Mouse (Mus musculus) midbrain, postnatal 0 days (tissue): ENCODE measurements at regions not wholly inside any gene's neighbourhood (a gene's known extent, or its start where the extent isn't known, plus 50 kb on each side); places are given as distances from the start of the nearest gene placed in this dataset.

ENCODE experiments used
- ATAC-seq: fragments of 200-750 bp; cut with Nextera tagmentation; 2 replicates; pipeline ENCODE4 v1.8.0; 2017; ENCODE audit warnings: moderate number of reproducible peaks, mild to moderate bottlenecking, moderate TSS enrichment, moderate library complexity; ENCODE audit not compliant: low FRiP score
- DNase-seq: peaks from one replicate; pipeline ENCODE4 v3.0.0-alpha.2; 2015; ENCODE audit warnings: low spot score
- H3K27ac ChIP-seq: fragments of 300-500 bp; sonication (generic); 2 replicates; pipeline ENCODE4 v1.5.1; 2014; ENCODE audit warnings: low read depth, mild to moderate bottlenecking, low read length, mixed read lengths
- H3K27me3 ChIP-seq: fragments of 300-500 bp; sonication (generic); 2 replicates; pipeline ENCODE4 v1.6.1; 2014; ENCODE audit warnings: low read length, control low read depth, mixed read lengths; ENCODE audit not compliant: insufficient read depth
- H3K36me3 ChIP-seq: fragments of 300-500 bp; sonication (generic); 2 replicates; pipeline ENCODE4 v1.6.1; 2014; ENCODE audit warnings: low read length, control low read depth, mixed read lengths; ENCODE audit not compliant: insufficient read depth
- H3K4me1 ChIP-seq: fragments of 300-500 bp; sonication (generic); 2 replicates; pipeline ENCODE4 v1.6.1; 2014; ENCODE audit warnings: mild to moderate bottlenecking, control low read depth, antibody characterized with exemption, low read length, mixed read lengths; ENCODE audit not compliant: insufficient read depth
- H3K4me2 ChIP-seq: fragments of 300-500 bp; sonication (generic); 2 replicates; pipeline ENCODE4 v1.6.1; 2014; ENCODE audit warnings: low read depth, mild to moderate bottlenecking, low read length, mixed read lengths; ENCODE audit not compliant: poor library complexity, severe bottlenecking
- H3K4me3 ChIP-seq: fragments of 300-500 bp; sonication (generic); 2 replicates; pipeline ENCODE4 v1.5.1; 2014; ENCODE audit warnings: low read depth, mild to moderate bottlenecking, low read length, moderate library complexity
- H3K9ac ChIP-seq: fragments of 300-500 bp; sonication (generic); replicated peaks from 2 replicates; pipeline ENCODE4 v1.6.1; 2014; ENCODE audit warnings: mild to moderate bottlenecking, low read length, moderate library complexity, mixed read lengths; ENCODE audit not compliant: poor library complexity, severe bottlenecking
- H3K9me3 ChIP-seq: fragments of 300-500 bp; sonication (generic); 2 replicates; pipeline ENCODE4 v1.6.1; 2016; ENCODE audit warnings: low read length, control low read depth
- CTCF ChIP-seq: IDR thresholded peaks from 2 replicates; pipeline ENCODE4 v1.5.1; 2016; ENCODE audit warnings: antibody characterized with exemption, mild to moderate bottlenecking
- WGBS: fragments of 180-500 bp; shearing (Covaris S2); extraction: QIAGEN DNeasy Blood & Tissue Kit; methylation state at CpG from one replicate; pipeline ENCODE4 v1.1.7; 2014; 5-methylcytosine and 5-hydroxymethylcytosine counted together

DNA sequence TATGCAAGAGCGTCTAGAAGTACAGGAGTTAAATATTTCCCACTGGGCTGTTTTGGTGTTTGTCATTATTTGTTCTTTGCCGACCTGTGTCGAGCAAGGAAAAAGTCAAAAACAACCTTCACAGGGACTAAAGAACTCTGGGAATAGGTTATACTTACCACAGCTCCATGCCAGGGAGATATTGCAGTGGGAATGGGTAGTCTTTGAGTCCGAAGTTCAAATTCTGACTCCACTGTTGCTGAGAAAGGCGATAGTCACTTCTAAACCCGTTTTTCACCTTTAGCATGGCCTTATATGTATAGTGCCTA is 116.8 kb upstream of the Maf start:
- Histone ChIP-seq H3K36me3 (no peaks in the 10 kb centered on the region), H3K4me1 (no peaks in the 10 kb centered on the region), H3K4me2 (no peak overlapping the region), H3K9me3 (no peaks in the 10 kb centered on the region), H3K4me3 (no peak overlapping the region), H3K27me3 (no peaks in the 10 kb centered on the region), H3K9ac (no peak overlapping the region), H3K27ac (no peak overlapping the region)
- 91% methylated on average over 6 of the region's 6 CpGs for WGBS
- no peak for TF ChIP-seq CTCF
- ATAC-seq (no peak), DNase-seq (no peak)

GRCm38 (mm10) chr8:115823673-115824477 is 116.3 kb upstream of the Maf start:
- H3K9me3 ChIP-seq: no peaks in the 10 kb centered on the region
- H3K4me1 ChIP-seq: no peaks in the 10 kb centered on the region
- no peak overlapping the region for H3K9ac ChIP-seq
- H3K4me3 ChIP-seq: no peak overlapping the region
- TF ChIP-seq CTCF: no peak
- no peaks in the 10 kb centered on the region for H3K27me3 ChIP-seq
- no peak overlapping the region for H3K27ac ChIP-seq
- ATAC-seq (no peak), DNase-seq (no peak)
- H3K36me3 ChIP-seq: no peaks in the 10 kb centered on the region
- 84% methylated on average over 8 of the region's 8 CpGs for WGBS
- H3K4me2 ChIP-seq: no peak overlapping the region

GRCm38 (mm10) chr8:115813426-115813825 is 105.8 kb upstream of the Maf start:
- Histone ChIP-seq H3K36me3 (no peaks in the 10 kb centered on the region), H3K4me2 (no peak overlapping the region), H3K27ac (no peak overlapping the region), H3K4me3 (no peak overlapping the region), H3K9me3 (no peaks in the 10 kb centered on the region), H3K9ac (no peak overlapping the region), H3K27me3 (no peaks in the 10 kb centered on the region), H3K4me1 (no peaks in the 10 kb centered on the region)
- WGBS: 56% methylated on average over 4 of the region's 4 CpGs
- DNase-seq (no peak), ATAC-seq (no peak)
- TF ChIP-seq CTCF: no peak

- Histone ChIP-seq H3K9me3 (no peaks in the 10 kb centered on the region), H3K9ac (no peak overlapping the region), H3K4me2 (no peak overlapping the region), H3K27ac (no peak overlapping the region), H3K4me3 (no peak overlapping the region), H3K27me3 (no peaks in the 10 kb centered on the region), H3K36me3 (no peaks in the 10 kb centered on the region), H3K4me1 (no peaks in the 10 kb centered on the region)
- TF ChIP-seq CTCF: no peak
- DNase-seq: peak; percentile 8
- no peak for ATAC-seq
- WGBS: 41% methylated on average over 9 of the region's 9 CpGs
Observed at GRCm38 (mm10) chr8:115806579-115806978, 99.0 kb upstream of the Maf start.

DNA sequence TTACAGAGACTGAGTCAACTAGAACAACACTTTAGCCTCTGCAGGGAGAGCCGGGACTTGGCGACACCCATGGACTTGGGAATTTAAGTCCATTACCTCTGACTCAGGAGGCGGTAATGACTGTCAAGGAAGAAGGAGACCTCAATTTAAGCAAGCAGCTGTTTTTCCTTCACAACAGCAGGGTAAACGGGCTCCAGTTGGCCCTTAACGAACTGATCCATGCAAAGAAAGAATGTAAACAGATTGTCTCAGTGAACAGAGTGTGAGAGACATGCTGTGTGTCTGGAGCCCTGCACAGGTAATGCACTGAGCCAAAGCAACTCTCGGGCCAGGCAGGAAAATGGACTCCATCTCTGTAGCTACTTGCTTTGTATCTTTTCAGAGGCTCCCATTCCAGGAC is 98.5 kb upstream of the Maf start:
- no peak overlapping the region for H3K9ac ChIP-seq
- no peaks in the 10 kb centered on the region for H3K36me3 ChIP-seq
- no peak for DNase-seq
- H3K9me3 ChIP-seq: no peaks in the 10 kb centered on the region
- H3K4me2 ChIP-seq: no peak overlapping the region
- H3K4me1 ChIP-seq: no peaks in the 10 kb centered on the region
- no peak for TF ChIP-seq CTCF
- no peaks in the 10 kb centered on the region for H3K27me3 ChIP-seq
- WGBS: 73% methylated on average over 6 of the region's 6 CpGs
- ATAC-seq: no peak
- no peak overlapping the region for H3K4me3 ChIP-seq
- H3K27ac ChIP-seq: no peak overlapping the region

DNA sequence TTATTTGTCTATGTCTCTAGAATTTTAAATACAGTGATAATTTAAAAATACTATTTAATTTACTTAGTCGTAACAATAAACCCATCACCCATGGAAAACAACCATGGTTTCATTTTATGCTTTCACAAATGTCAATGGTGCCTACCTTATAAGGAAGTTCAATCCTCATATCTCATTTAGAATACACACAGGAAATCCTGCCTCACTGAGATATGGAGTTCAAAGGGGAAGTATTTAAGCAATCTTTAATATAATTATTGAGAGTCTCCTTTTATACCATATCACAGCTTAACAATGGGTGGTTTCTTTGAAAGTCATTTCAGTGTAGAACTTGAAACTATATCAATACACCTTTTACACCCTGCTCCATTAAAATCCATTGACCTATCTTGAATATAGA is 86.0 kb upstream of the Maf start:
- H3K9ac ChIP-seq: no peak overlapping the region
- no peak overlapping the region for H3K27ac ChIP-seq
- WGBS: 84% methylated on average over 1 of the region's 1 CpGs
- no peaks in the 10 kb centered on the region for H3K36me3 ChIP-seq
- no peaks in the 10 kb centered on the region for H3K9me3 ChIP-seq
- no peak overlapping the region for H3K4me3 ChIP-seq
- H3K27me3 ChIP-seq: no peaks in the 10 kb centered on the region
- no peaks in the 10 kb centered on the region for H3K4me1 ChIP-seq
- no peak overlapping the region for H3K4me2 ChIP-seq
- ATAC-seq (no peak), DNase-seq (no peak)
- no peak for TF ChIP-seq CTCF
